Mouse (Mus musculus): ENCODE measurements around the gene Cenph.

DNA sequence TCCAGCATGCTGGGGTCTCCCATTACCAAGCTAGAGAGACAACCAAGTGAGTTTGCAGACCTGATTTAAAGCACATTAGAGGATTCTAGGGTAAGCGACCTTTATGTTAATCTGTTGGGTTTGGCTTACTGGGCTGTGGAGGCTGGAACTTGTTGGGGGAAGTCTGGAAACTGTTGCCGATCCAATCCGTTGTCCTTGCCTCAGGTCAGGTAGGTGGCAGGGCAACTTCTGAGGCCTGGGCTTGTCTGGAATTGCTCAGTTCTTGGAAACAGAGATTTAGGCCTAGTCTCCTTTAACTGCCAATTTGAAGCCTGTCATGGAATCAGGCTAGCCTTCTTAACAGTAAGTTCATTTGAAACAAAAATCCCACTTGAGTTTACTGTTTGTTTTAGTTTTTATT lies 13.4 kb upstream of the Cenph start:
- TF ChIP-seq CTCF (IDR thresholded peaks at IDR 0.05; ENCODE audit: borderline replicate concordance, insufficient read depth, low read length) (no peak), POLR2A (IDR thresholded peaks at IDR 0.05; ENCODE audit: low read depth, low read length) (no peak)

Measured in embryonic fibroblast, embryonic 13.5 days (primary cell).